Mouse (Mus musculus): ENCODE data around the gene 5730596B20Rik. TPM values are rescaled to one million over a fixed set of nuclear protein-coding genes. Genes with fewer than 3 reads are reported as not detected.

The 5730596B20Rik gene
- polyA plus RNA-seq, 1 experiment from 2014 or later = not detected

- Histone ChIP-seq H3K27ac (peak within 1 kb of the TSS; percentile 80), H3K36me3 (ENCODE audit: inconsistent target) (no peaks in the 10 kb centered on the region), H3K79me2 (ENCODE audit: inconsistent target) (peaks cover 6% of the 10 kb centered on the region; the same call in 1 of the 2 replicates), H3K4me3 (ENCODE audit: inconsistent target) (peak within 1 kb of the TSS; percentile 48)
- WGBS (ENCODE audit: missing documents) = under 1% methylated on average over 50 of the region's 55 CpGs
Measured at GRCm38 (mm10) chr6:52158276-52159051, 18.8 kb upstream of the 5730596B20Rik start, which contains the start of gene Hoxa1. Hoxa1 (minus strand) TSS chr6:52158317.

- Histone ChIP-seq H3K36me3 (ENCODE audit: inconsistent target) (no peaks in the 10 kb centered on the region), H3K4me3 (ENCODE audit: inconsistent target) (peak overlapping the region; percentile 48), H3K27ac (peak overlapping the region; percentile 80), H3K79me2 (ENCODE audit: inconsistent target) (peaks cover 6% of the 10 kb centered on the region; the same call in 1 of the 2 replicates)
- 45% methylated on average over 12 of the region's 12 CpGs for WGBS (ENCODE audit: missing documents)
Measured at GRCm38 (mm10) chr6:52159164-52159761, 18.0 kb upstream of the 5730596B20Rik start.

GRCm38 (mm10) chr6:52159979-52160378 is 17.3 kb upstream of the 5730596B20Rik start:
- H3K79me2 ChIP-seq (ENCODE audit: inconsistent target) = peaks cover 6% of the 10 kb centered on the region; the same call in 1 of the 2 replicates
- peak overlapping the region; percentile 48 for H3K4me3 ChIP-seq (ENCODE audit: inconsistent target)
- H3K27ac ChIP-seq = peak overlapping the region; percentile 80
- WGBS (ENCODE audit: missing documents) = 10% methylated on average over 9 of the region's 9 CpGs
- H3K36me3 ChIP-seq (ENCODE audit: inconsistent target) = no peaks in the 10 kb centered on the region

- H3K27ac ChIP-seq = peak overlapping the region; percentile 80
- no peaks in the 10 kb centered on the region for H3K36me3 ChIP-seq (ENCODE audit: inconsistent target)
- 44% methylated on average over 30 of the region's 30 CpGs for WGBS (ENCODE audit: missing documents)
- H3K4me3 ChIP-seq (ENCODE audit: inconsistent target) = peak overlapping the region; percentile 48
- H3K79me2 ChIP-seq (ENCODE audit: inconsistent target) = peaks cover 6% of the 10 kb centered on the region; the same call in 1 of the 2 replicates
Measured at GRCm38 (mm10) chr6:52160511-52161335, 16.6 kb upstream of the 5730596B20Rik start.

- Histone ChIP-seq H3K4me3 (ENCODE audit: inconsistent target) (no peak overlapping the region), H3K79me2 (ENCODE audit: inconsistent target) (peaks cover 6% of the 10 kb centered on the region; the same call in 1 of the 2 replicates), H3K27ac (no peak overlapping the region), H3K36me3 (ENCODE audit: inconsistent target) (no peaks in the 10 kb centered on the region)
- 83% methylated on average over 8 of the region's 8 CpGs for WGBS (ENCODE audit: missing documents)
Measured at GRCm38 (mm10) chr6:52161336-52162092, 15.8 kb upstream of the 5730596B20Rik start.

GRCm38 (mm10) chr6:52162093-52162380 is 15.3 kb upstream of the 5730596B20Rik start:
- Histone ChIP-seq H3K4me3 (ENCODE audit: inconsistent target) (no peak overlapping the region), H3K27ac (no peak overlapping the region), H3K36me3 (ENCODE audit: inconsistent target) (no peaks in the 10 kb centered on the region), H3K79me2 (ENCODE audit: inconsistent target) (peaks cover 6% of the 10 kb centered on the region; the same call in 1 of the 2 replicates)
- WGBS (ENCODE audit: missing documents) = 100% methylated on average over 1 of the region's 1 CpGs

GRCm38 (mm10) chr6:52162611-52163365 is 14.5 kb upstream of the 5730596B20Rik start:
- Histone ChIP-seq H3K79me2 (ENCODE audit: inconsistent target) (peaks cover 6% of the 10 kb centered on the region; the same call in 1 of the 2 replicates), H3K4me3 (ENCODE audit: inconsistent target) (no peak overlapping the region), H3K27ac (no peak overlapping the region), H3K36me3 (ENCODE audit: inconsistent target) (no peaks in the 10 kb centered on the region)
- 90% methylated on average over 14 of the region's 14 CpGs for WGBS (ENCODE audit: missing documents)

- Histone ChIP-seq H3K79me2 (ENCODE audit: inconsistent target) (peaks cover 6% of the 10 kb centered on the region; the same call in 1 of the 2 replicates), H3K36me3 (ENCODE audit: inconsistent target) (no peaks in the 10 kb centered on the region), H3K4me3 (ENCODE audit: inconsistent target) (no peak overlapping the region), H3K27ac (no peak overlapping the region)
- WGBS (ENCODE audit: missing documents) = 92% methylated on average over 17 of the region's 17 CpGs
Measured at GRCm38 (mm10) chr6:52163366-52164031, 13.8 kb upstream of the 5730596B20Rik start.

- no peak overlapping the region for H3K27ac ChIP-seq
- 23% methylated on average over 37 of the region's 39 CpGs for WGBS (ENCODE audit: missing documents)
- H3K36me3 ChIP-seq (ENCODE audit: inconsistent target) = no peaks in the 10 kb centered on the region
- H3K79me2 ChIP-seq (ENCODE audit: inconsistent target) = peaks cover 5% of the 10 kb centered on the region; the same call in 1 of the 2 replicates
- H3K4me3 ChIP-seq (ENCODE audit: inconsistent target) = no peak overlapping the region
Measured at GRCm38 (mm10) chr6:52164051-52164625, 13.2 kb upstream of the 5730596B20Rik start.

GRCm38 (mm10) chr6:52164626-52165440 is 12.5 kb upstream of the 5730596B20Rik start, which contains the start of gene Hoxa2:
Hoxa2 (minus strand) TSS chr6:52164831.
- H3K36me3 ChIP-seq (ENCODE audit: inconsistent target) = no peaks in the 10 kb centered on the region
- no peak within 1 kb of the TSS for H3K27ac ChIP-seq
- whole genome bisulfite sequencing (ENCODE audit: missing documents) = 47% methylated on average over 25 of the region's 25 CpGs
- no peaks in the 10 kb centered on the region; the same call in 1 of the 2 replicates for H3K79me2 ChIP-seq (ENCODE audit: inconsistent target)
- no peak within 1 kb of the TSS for H3K4me3 ChIP-seq (ENCODE audit: inconsistent target)

- WGBS (ENCODE audit: missing documents) = 94% methylated on average over 21 of the region's 28 CpGs
- Histone ChIP-seq H3K79me2 (ENCODE audit: inconsistent target) (no peaks in the 10 kb centered on the region; the same call in 1 of the 2 replicates), H3K4me3 (ENCODE audit: inconsistent target) (no peak overlapping the region), H3K27ac (no peak overlapping the region), H3K36me3 (ENCODE audit: inconsistent target) (no peaks in the 10 kb centered on the region)
Measured at GRCm38 (mm10) chr6:52165441-52166370, 11.6 kb upstream of the 5730596B20Rik start.

Measured in macrophage (primary cell).